Mouse (Mus musculus) R1 (cell line): Measurements from ENCODE around the gene Lrrc49.

ENCODE experiments used
- DNase-seq: peaks from one replicate; pipeline ENCODE4 v3.0.0-alpha.2; 2018; ENCODE audit warnings: low read depth, low spot score

Lrrc49 gene

DNA sequence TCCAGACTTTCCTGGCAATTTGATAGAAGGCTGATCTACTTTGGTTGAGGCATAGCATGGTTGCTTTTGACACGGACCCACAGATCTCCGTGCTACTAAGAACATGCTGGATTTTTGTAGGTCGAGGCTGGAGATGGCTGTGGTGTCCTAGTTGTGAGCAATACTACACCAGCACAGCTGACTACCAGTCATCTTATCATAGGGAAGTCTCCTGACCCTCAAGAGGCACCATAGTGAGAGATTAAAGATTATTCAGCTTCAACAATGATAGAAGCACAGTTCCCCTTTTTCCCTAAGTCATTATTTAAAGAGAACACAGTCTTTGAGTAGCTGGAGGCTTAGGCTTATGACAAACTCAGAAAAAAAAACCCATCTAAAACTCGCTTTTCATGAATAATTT lies 87.7 kb downstream of the Lrrc49 start:
- DNase-seq, result no peak

DNA sequence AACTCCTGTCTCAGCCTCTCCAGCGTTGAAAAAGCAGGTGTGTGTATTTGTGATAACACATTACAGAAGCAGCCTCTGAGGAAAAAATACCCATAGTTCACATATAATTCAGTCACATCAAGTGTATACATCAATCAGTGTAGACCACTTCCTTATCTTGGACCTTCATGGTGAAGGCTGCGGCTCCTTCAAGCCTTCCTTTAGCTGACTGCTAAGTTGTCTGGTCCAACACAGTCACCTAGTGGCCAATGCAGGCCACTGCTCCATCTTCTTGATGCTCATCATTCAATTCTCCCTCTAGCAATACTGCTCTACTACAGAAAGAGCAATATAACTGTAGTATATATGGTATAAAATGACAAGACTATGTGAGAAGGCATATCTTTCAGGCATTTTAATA lies 88.5 kb downstream of the Lrrc49 start:
- no peak for DNase-seq

DNA sequence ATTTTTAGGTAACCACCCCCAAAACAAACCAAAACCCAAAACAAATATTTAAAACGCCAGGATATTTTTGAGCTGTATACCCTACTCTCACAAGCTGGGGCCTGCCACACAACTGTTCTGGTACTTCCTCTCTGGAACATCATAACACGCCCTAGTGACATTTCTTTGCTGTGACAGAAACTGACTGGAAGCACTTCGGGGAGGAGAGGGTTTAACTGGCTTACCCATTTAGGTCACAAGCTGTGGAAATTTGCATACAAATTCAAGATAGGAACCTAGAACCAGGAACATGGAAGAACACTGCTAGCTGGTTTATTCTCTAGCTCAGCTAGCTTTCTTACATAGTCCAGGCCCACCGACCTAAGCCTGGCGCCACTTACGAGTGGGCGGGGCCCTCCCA lies 92.6 kb downstream of the Lrrc49 start:
- DNase-seq, result no peak

DNA sequence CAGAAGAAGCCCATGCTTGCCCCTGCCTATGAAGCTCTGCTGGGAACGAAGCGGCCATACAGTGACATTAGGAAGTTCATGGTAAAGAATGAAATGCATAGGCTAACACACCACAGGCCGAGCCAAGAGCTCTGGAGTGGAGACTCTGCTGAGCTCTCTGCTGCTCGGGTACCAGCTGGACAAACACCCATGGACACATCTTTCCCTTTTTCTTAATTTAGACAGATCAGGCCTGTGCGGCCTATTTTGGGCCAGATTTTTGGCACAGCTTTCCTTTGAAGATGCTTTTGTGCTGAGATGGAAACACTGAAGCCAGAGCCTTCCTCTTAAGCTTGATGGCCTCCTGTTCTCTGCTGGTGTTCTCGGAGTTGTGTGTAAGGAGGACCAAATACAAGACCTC lies 95.0 kb downstream of the Lrrc49 start:
- no peak for DNase-seq

DNA sequence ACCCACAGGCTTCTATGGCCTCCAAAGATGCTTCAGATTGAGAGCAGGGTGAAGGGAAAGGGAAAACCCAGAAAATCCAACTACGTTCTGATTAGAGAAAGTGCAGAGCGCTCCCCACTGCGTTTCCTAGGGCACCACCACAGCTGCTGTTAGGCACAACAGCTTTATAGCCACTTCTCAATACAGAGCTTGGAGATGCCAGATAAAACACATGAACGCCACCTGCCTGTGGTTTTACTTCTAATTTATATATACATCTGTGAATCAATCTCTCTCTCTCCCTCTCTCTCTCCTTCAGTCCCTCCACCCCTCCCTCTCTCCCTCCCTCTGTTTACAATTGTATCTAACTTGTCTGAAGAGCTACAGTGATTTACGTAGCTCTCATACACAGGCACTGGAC lies 95.6 kb downstream of the Lrrc49 start:
- DNase-seq, result no peak

DNA sequence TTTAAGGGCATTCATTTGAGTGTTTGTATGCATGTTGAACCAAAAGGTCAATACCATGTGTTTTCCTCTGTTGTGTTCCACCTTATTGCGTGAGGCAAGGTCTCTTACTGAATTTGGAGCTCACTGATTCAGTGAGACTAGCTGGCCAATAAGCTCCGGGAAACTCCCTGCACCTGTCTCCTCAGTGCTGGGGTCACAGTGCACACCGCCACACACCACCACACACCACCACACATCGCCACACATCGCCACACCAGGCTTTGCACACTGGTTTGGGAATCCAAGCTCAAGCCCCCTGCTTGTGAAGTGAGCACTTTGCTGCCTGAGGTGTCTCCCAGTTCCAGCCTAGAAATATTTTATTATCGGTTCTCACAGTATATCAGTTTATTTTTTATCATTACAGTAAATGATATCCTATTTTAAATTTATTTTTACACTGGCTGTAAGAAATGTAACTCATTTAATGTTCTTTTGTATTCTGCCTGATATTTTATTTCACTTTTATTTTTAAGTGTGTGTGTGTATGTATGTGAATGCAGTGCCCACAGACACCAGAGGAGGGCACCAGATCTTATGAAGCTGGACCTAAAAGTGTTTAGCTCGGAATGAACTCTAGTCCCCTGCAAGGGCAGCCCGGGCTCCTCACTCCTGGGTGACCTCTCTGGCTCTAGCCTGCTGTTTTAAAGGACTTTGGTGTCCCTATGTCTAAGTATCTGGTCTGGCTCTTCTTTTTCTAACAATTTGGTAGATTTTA lies 96.9 kb downstream of the Lrrc49 start:
- no peak for DNase-seq

DNA sequence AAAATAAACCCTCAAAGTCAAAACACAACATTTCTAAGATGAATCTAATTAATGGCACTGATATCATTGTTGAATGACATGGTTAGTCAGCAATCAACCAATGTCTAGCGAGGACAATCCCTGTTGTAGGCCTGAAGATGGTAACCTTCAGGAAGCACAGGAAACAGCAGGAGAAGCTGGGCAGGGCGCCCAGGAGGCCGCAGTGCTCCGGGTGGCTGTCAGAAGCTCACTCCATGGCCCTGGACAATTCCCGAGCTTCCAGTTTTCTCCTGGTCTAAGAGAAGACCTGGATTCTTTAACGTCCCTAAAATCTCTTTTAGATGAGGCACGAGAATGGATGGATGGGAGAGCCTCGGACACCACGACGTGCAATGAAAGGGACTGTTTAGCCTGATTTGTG lies 99.0 kb downstream of the Lrrc49 start:
- no peak for DNase-seq

DNA sequence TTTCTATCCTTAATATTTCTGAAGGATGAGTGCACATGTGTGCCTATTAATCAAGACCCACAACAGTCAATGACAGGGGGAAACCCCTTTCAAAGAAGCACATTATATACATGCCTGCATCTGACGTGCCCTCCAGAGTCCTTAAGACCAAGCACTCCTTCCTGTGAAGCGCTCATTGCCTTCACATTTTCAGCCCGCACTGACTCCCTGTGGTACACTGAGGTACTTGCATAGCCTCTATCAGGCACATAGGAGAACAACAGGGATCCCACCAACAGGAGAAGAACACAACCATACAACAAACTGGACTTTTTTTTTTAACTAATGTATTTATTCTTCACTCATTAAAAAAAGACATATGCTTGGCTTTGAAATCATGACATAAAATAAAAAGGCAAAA lies 101.0 kb downstream of the Lrrc49 start:
- DNase-seq, result peak; percentile 11

DNA sequence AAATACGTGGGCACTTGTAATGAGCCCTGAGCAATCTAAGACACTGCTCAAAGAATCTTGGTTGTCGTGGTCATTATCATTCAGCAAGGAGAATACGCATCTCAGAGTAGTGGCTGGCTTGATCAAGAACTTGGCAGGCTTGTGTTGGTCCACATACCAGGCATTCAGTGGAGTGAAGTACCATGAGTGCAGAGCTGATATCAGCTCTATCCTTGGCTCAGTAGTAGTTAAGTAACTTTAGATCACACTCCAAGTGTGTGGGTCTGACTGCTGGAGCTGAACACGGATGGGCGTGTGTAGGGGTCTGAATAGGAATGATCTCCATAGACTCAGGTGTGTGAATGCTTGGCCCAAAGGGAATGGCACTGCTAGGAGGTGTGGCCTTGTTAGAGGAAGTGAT lies 102.8 kb downstream of the Lrrc49 start:
- no peak for DNase-seq

DNA sequence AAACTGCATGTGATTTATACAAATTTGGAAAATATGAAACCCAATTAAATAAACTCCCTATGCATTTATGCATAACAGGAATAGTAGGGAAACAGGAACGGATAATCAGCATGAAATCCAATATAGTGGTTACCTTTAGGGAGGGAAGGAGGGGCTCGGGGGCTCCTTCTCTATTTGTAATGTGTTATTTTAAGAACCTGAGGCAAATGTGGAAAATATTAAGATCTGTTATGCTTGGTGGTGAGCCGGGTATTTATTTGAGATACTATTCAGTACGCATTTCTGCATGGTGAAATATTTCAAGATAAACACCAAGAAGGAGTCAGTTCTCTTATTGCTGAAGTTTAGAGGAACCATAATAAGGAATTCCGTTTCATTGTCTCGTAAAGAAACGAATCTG lies 105.4 kb downstream of the Lrrc49 start:
- DNase-seq, result no peak

DNA sequence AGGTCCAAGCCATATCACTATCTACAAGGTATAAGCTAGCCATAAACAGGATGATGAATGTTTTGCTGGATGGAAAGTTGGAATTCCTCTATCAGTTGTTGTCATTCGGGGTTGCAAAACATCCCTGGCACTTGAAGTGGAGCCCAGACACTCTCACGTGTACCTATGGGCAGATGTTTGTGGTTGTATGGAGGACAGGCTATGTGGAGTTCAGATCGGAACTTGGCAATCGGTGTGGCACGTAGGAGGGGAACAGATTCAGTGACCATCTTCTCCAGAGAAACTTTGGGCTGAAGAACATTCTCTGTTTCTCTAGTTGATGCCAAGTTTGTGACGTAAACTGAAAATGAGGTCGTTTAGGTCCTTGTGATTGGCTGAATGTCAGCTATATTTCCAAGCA lies 114.9 kb downstream of the Lrrc49 start:
- no peak for DNase-seq

DNA sequence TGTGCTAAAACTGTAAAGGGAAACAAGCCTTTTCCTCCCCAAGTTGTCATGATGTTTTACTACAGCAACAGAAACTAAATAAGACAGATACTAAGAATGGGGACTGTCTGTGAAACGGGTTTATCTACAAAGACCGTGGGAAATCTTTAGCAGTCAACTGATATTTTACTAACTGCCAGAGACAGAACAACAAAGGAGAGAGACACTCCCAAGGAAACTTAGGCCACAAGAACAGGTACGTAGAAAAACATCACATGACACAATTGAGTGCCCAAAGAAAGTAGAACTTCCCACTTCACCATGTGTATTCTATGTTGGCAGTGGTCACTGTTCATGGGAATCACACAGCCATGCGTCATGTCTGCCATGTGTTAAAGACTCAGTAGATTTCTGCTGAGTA lies 116.2 kb downstream of the Lrrc49 start:
- no peak for DNase-seq

DNA sequence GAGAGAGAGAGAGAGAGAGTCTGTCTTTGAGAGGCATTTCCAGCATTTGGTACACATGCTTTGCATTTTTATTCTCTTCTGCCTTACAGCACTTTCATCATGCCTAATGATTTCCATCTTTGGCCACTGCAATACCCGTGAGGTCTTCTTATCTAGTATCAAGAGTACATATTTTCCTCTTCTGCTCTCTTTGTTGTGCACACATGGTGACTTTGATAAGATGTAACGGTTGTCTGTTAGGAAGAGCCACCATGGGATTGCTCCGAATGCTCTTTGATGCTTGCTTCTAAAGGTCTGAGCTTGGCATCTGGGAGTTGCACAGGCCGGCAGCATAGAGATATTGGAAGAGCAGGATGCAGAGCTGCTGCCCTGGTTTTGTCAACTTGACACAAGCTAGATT lies 116.9 kb downstream of the Lrrc49 start:
- no peak for DNase-seq

DNA sequence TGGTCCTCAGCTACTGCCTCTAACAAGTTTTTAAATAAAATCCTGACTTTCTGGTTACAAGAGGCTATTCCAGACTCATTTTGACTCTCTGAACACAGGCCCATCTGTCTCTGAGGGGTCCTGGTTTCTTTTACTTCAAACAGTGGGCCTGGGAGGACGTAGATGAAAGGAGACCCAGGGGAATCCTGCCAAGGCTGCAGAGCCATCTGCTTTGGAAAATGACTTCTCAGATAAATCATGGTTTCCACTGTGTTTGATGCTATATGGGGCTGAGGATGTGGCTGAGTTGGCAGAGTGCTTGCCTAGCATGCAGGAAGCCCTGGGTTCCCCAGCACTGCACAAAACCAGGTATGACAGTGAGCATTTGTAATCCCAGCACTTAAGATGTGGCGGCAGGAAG lies 118.6 kb downstream of the Lrrc49 start:
- no peak for DNase-seq

DNA sequence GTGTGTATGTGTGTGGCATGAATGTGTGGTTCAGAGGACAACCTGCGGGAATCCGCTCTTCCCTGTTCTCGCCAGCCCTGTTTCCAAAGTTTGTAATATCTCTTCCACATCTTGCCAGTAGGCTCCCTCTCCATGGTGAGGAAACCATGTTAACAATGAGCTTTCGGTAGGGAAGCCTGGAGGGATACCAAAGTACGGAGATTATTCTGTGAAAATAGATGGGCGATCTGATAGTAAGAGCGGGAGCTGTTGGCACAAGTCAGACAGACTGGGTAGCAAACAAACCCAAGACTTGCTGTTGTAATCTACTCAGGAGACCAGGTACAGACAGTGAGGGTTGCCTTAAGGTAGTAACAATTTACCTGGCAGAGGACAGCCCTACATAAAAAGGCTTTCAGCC lies 124.1 kb downstream of the Lrrc49 start:
- no peak for DNase-seq

DNA sequence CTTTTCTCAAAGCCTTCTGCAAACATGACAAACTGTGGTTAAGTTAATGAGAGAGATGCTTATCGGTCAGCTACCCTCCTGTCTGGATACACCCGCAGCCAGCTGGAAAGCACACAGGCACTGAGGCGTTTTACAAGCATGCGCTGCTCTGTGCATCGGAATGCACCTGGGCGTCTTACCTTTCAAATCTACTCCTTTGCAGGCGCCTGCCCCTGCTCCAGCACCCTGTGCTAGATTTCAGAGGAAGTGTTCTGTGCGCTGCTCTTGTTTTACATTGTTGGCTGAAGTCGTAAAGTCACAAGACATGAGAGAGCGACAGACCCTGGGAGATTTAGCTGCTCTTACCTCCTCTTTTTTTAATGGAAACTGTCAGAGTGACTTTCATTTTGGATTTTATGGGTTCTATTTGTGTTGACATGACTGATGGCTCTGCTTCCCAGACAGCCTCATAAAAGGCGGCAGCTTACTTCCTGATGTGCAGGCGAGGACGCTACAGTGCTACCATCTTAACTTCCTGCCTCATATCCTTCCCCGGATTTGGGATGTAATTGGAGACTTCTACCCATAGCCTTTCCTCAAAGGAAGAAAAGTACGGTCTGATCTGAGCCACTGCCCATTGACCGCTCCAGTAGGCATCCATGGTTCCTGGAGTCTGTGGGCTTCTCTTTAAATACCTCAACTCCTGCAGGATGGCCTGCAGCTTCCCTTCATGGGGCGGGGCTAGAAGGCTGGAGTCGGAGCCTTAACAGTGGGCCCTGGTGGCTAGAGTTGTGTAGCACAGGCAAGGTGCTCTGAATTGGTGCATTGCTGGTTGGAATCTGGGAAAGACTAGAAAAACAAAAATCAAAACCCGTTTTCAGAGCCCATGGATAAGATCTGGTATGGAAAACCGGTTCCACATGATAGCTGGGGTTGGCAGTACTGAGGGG lies 125.3 kb downstream of the Lrrc49 start:
- peak; percentile 80 for DNase-seq

DNA sequence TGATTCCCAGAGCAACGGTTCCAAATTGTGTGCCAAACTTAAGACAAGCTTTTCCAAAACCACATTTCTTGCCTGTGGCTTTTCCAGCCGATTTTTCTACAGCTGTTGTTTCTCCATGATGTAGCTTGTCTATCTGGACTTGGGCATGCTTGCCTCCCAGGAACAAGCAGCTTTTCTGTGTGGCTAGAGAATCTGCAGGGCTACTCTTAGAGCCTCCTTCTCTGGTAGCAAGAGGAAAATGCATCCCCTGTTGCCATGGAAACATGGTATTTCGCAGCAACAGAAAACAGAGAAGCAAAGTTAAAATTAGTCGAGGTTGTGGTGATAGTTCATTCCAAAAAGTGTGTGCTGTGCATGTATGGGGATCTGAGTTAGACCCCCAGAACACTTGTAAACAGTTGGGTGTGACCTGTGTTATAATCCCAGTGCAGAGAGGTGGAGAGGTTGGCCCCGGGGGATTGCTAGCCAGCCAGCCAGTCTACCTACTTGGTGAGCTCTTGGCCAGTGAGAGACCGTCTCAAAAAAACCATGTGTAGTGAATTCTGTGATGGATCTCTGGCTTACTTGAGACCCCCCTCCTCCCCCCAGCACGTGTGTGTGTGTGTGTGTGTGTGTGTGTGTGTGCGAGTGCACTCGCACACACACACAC lies 126.2 kb downstream of the Lrrc49 start:
- peak; percentile 15 for DNase-seq

DNA sequence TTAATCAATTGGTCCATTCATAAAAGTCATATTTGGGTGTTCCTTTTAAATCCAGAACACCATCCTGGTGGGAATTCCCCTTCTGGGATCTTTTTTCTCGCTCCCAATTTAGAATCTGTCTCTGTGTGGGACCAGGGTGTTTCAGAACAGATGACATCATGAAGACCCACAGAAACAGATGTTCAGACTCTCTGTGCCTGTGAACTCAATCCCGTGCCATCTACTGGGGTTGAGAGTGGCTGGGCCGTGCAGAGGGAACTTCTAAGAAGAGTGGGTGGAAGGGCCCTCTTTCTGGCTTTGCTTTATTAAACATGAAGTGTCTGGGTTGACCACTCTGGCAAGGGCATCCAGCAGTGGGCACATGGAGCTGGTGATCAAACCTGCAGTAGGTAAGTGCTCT lies 129.5 kb downstream of the Lrrc49 start:
- DNase-seq, result no peak

DNA sequence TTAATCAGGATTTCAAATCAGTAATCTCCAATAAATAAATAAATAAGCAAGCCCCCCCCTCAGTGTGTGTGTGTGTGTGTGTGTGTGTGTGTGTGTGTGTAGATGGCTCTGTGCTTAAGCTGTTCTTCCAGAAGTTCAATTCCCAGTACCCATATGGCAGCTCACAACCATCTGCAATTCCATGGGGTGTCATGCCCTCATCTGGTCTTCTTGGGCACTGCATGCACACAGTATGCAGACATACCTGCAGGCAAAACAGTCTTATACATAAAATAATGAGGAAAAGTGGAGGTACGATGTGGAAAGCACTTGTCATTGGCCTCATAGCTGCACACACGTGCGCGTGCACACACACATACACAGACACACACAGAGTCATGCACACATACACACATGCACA lies 136.7 kb downstream of the Lrrc49 start:
- DNase-seq, result peak; percentile 18

DNA sequence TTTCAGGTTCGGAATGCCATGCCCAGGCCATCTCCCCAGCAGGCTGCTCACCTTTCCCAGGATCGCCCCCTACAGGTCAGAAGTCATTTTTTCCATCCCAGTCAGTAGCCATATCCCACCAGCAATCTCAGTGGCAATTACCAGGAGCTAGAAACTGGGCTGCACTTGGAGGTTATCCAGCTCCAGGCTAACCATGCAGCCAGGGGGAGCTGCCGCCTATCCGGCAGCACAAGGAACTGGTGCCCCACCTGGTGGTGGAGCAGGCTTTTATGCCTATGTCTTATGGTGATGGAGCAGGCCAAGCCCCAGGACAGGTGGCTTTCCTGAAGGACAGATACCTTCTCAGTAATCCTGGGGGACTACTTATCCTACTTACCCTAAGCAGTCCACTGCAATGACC lies 139.8 kb downstream of the Lrrc49 start:
- DNase-seq, result peak; percentile 65

DNA sequence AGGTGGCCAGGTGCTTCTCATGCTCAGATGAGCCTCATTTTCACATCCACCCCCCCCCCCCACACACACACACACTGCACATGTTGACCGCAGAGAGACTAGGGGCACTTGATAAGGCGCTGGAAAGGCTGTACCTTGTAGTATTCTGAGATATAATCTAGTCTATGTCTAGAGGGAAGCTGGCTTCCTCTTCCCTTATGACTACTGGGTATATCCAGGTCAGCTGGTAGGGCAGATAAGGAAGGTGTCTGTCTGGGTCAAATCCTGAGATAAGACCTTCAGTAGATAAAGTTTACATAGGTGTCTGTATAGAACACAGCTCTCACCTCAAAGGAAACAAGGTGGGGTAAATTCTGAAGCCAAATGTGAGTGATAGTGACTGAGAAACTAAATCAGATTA lies 141.8 kb downstream of the Lrrc49 start:
- no peak for DNase-seq

DNA sequence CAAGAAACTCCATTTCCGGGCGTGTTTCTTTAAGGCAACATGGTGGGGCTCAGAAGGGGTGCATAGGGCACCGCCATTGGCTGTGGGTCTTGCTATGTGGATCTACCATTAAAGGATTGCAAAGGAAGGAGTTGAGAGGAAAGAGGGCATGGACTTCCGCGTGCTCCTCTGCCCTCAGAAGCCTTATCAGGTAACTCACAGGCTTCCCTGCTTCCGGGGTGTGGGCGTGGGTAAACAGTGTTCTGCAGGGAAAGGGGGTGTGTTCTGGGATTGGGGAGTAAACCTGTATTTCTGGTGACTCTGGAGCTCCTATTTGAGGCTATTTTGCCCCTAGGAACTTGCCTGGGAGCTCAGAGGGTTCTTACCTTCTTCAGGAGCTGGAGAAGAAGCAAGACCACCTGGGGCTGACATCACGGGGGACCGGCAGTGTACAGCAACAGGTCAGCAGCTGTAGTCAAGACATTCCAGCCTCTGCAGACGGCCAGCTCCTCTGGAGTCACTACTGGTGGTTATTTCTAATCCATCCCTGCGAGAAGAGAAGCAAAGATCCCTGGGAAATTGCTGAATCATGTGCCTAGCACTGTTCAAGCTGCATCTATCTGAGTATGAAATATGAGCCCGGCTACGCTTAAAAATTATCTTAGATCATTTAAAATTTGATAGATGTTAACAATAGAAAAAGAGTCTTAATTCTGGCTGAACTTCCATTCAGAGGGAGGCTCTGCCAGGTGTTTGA lies 142.4 kb downstream of the Lrrc49 start:
- DNase-seq, result no peak
